Mouse (Mus musculus) heart, adult 18-20 months (tissue): ENCODE results near the gene Fhit. TPM values are rescaled to one million over a fixed set of nuclear protein-coding genes. Genes with fewer than 3 reads are reported as not detected.

Source experiments
- DNase-seq, 2 experiments: peaks; one replicate each; pipeline ENCODE4 v3.0.0; 2021 to 2022; ENCODE audit warnings: mixed read lengths in 1 of 2
- total RNA-seq, 2 experiments: library from RNA; stranded (reverse); gene quantifications; 2 replicates each; pipeline ENCODE4 v1.2.3; 2021

Fhit gene
- total RNA-seq, 2 experiments from 2014 or later: 1.7 to 1.8 TPM

DNA sequence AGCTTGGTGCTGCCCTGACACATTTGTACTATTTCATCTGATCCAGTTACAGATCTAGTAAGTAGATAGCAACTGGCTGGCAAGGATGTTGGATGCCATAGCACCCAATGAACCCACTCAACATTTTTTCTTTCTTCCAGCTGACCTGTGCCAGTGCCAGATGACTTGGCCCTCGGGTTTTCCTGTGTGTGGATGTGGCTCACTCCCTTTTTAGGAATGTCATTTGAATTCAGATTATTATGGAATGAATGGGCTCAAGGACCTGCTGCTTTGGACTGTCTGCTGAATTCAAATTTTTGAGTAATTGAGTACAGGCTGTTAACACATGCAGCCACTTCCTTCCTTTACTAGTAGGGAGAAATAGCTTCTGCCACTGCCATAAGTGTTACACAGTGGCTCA, 1489.1 kb downstream of the Fhit start:
- no peak for DNase-seq

- no peak for DNase-seq
Observed at GRCm38 (mm10) chr14:9671776-9672175, 1490.1 kb downstream of the Fhit start.

GRCm38 (mm10) chr14:9669766-9670165, 1492.1 kb downstream of the Fhit start:
- DNase-seq: no peak

DNA sequence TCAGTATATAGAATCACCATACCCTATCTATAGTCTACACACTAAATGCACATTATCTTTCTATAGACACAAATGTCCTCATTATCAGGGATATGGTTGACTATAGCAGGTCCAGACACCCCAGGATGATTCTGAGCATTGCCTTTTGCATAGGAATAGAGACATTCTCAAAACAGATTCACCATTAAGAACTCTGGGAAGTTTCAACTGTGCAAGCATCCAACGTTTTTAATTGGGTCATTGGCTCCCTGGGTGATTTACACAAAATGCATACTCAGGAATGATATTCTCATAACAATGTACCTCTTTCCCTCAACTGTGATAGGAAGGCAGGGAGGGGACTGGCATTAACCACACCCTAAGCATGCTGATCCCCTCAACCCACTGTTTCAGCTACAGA, 1503.4 kb downstream of the Fhit start:
- DNase-seq: no peak

DNA sequence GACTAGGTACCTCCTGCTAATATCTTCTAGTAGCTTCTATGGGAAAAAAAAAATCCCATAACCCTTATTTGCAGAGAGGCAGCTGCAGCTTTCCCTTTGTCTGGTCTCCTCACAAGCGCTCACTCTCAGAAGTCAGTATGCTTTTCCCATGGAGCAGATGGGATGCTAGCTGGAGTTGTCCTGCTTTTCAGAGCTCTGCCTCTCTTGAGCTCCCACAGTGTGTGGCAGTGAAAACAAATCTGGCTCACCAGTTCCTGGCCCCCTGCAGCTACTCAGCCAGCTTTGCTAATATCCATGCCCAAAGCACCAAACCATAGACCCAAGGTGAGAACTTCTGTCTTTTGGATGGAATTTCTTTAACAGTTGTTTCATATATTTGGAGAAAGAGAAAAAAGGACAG, 1510.4 kb downstream of the Fhit start:
- DNase-seq: no peak

DNA sequence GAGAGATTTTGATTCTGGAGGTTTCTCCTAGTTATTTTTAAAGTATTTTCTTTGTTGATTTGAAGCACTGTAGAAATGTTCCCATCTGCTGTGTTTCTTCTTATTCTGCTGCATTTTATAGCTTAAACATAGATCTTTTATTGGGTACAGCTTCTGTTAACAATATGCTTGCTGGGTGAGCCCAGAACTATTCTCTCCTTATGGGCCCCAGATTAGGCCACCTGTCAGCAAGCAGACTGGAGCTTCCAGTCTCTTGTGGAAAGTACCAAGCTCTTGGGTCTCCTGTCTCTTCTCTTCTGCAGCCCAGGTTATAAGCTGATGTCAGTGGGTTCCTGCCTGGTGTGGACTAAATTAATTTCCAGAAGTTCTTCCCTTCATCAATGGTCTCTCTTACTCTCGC, 1513.4 kb downstream of the Fhit start:
- DNase-seq: no peak

- no peak for DNase-seq
Observed at GRCm38 (mm10) chr14:9646233-9646632, 1515.6 kb downstream of the Fhit start.

GRCm38 (mm10) chr14:9644216-9645166, 1517.3 kb downstream of the Fhit start:
- no peak for DNase-seq

GRCm38 (mm10) chr14:9643700-9644099, 1518.1 kb downstream of the Fhit start:
- DNase-seq: no peak

GRCm38 (mm10) chr14:9642628-9643027, 1519.2 kb downstream of the Fhit start:
- no peak for DNase-seq

GRCm38 (mm10) chr14:9642068-9642467, 1519.8 kb downstream of the Fhit start:
- DNase-seq: no peak

DNA sequence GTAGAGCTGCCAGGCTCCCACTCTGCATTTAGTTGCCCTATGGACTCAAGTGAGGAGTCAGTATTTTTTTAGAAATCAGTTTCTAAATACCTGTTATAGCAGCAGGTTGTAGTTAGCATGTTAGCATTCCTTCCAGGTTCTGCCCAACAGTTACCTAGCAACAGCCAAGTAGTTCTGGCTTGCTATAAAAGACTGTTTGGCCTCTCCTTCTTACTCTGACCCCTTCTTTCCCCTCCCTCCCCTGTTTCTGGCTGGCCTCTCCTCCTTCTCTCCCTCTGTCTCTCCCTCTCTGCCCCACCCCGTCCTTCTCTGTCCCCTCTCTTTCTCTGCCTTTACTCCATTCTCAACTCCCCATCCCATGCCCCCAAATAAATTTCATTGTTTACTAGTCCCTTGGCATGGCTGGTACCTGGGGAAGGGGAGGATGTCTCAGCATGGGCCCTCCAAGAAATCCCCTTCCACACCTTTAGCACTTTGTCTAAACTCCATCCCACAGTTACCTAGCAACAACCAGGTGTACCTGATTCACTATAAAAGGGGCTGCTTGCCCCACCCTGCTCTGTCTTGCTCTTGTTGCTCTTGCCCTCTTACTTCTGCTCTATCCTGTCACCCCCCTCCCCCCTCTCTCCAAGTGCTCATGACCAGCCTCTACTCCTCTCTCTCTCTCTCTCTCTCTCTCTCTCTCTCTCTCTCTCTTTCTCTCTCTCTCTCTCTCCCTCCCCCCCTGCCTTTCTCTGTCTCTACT, 1527.4 kb downstream of the Fhit start:
- DNase-seq: no peak

GRCm38 (mm10) chr14:9632537-9632936, 1529.3 kb downstream of the Fhit start:
- DNase-seq: no peak

GRCm38 (mm10) chr14:9623219-9624043, 1538.4 kb downstream of the Fhit start:
- DNase-seq: no peak

- no peak for DNase-seq
Observed at GRCm38 (mm10) chr14:9620902-9621540, 1540.8 kb downstream of the Fhit start.

DNA sequence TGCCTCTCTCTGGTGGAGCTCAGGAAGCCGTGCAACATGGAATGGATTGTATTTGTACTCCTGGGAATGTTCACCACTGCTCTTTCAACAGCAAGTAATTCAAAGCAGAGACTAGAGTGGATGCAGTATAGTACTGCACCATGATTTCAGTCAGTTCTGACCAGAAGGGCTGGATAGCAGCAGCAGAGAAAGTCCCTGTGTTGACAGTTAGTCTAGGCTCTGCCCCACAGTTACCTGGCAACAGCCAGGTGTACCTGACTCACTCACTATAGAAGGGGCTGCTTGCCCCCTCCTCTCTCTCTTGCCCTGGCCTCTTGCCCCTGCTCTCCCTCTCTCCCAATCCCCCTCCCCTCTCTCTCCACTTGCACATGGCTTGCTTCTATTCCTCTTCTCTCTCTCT, 1542.0 kb downstream of the Fhit start:
- DNase-seq: no peak

DNA sequence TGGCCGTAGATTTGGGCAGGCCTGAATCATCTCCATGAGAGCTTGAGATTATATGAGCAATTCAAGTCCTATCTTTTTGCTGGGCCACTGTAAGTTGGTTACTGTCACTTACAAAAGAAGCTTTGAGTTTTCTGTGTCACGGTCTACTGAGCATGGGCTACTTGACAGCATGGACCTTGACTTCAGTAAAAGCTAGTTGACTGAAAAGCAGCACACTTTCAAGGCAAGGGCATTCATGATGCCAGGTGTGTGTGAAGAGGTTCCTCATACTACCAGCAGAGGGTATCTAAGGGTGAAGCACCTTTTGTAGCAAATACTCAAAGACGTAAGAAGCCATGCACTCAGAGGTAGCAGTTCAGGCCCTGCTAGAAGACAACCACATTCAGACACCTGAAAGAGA, 1548.7 kb downstream of the Fhit start:
- no peak for DNase-seq

DNA sequence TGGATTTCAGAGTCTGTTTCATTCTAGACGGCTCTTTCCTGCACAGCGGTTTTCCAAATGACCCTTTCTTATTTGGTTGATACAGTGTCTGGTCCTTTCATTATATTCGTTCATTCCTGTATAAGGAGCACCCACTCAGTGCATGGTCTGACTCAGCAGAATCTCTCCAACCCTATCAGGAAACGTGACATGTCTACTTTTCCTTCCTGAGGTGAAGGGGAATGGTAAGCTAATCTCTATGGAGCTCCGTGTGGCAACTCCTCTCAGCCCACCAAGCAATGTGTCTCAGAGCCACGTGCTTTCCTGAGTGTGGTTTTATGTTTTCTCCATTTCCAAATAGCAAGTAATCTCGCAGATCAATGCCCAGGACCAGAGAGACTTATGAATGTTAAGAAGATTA, 1552.7 kb downstream of the Fhit start:
- no peak for DNase-seq

DNA sequence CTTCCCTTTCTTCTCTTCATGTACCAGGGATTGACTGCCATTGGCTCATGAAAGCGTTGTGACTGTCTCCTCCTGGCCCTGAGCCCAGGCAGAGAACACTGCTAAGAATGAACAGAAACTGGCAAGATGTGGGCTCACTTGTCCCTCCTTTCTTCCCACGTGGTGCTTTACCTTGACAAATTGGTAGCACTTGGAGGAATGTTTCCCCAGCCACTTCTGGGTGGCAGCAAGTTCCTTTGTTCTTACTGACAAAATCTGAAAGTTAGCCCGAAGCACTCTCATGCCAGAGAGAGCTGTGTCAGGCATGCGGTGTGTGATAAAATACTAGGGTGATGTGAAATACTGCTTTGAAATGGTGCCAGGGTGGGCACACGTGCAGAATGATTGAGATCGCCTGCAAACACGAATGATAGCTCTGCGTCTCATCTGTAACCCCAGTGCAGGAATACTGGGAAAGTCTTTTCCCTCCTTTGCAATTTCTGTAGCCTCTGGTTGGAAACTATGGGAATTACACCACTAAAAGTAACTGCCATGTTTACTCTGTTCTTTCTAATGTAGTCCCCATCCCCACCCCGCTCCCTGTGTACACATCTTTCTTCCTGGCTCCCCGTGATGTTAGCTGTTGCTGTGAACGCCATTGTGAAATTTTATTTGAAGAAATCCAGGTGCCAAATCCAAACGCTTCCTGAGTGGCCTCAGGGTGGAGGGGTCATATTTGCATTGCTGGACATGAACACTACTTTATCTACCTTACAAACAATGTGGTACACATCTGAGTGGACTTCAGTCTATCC, 1555.1 kb downstream of the Fhit start:
- no peak for DNase-seq

DNA sequence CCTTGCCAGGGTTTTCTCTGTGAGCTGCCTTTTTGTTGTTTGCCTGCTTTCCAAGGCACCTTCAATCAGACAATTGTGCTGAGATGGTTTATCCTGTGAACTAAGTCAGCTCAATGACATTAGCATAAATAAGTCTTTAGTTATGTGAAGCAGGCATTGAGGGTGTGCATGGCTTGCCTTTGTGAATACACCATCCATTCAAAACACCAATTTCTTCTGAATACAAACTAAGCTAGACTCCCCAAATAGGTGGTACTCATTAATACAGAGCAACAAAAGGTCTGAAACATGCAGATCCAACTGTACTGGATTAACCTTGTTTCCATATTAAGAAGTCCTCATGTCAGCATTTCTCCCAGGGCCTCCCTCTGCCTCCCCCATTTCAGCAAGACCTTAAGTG, 1561.6 kb downstream of the Fhit start:
- DNase-seq: no peak

GRCm38 (mm10) chr14:9597460-9597977, 1564.3 kb downstream of the Fhit start:
- DNase-seq: no peak
